Mouse (Mus musculus) macrophage (primary cell): Measurements from ENCODE around the gene Gm49392. TPM values are rescaled to one million over a fixed set of nuclear protein-coding genes. Genes with fewer than 3 reads are reported as not detected.

ENCODE experiments used
- H3K27ac ChIP-seq: fragments of 350-480 bp; formaldehyde crosslinking; 2 replicates; pipeline ENCODE4 v1.9.0; 2021
- H3K36me3 ChIP-seq: fragments of 350-480 bp; formaldehyde crosslinking; 2 replicates; pipeline ENCODE4 v1.9.0; 2021; ENCODE audit errors: inconsistent target
- H3K4me3 ChIP-seq: fragments of 350-480 bp; formaldehyde crosslinking; 2 replicates; pipeline ENCODE4 v1.9.0; 2021; ENCODE audit errors: inconsistent target
- H3K79me2 ChIP-seq: fragments of 350-480 bp; formaldehyde crosslinking; 2 replicates; pipeline ENCODE4 v1.9.0; 2021; ENCODE audit errors: inconsistent target
- WGBS: methylation state at CpG from one replicate; pipeline ENCODE4 v1.1.7; 2026; ENCODE audit warnings: inconsistent platforms; ENCODE audit not compliant: missing documents; 5-methylcytosine and 5-hydroxymethylcytosine counted together
- polyA plus RNA-seq: library from polyadenylated mRNA; stranded (reverse); fragments of 250-400 nt; gene quantifications from 3 replicates; pipeline ENCODE4 v1.2.4, GENCODE M21; 2018; ENCODE audit warnings: inconsistent platforms

Gm49392 gene
- polyA plus RNA-seq, 1 experiment from 2014 or later: 3.2 TPM

GRCm38 (mm10) chr13:60820486-60821175 is 76.1 kb downstream of the Gm49392 start:
- WGBS: 88% methylated on average over 3 of the region's 3 CpGs
- H3K4me3 ChIP-seq: no peak overlapping the region
- H3K79me2 ChIP-seq: no peaks in the 10 kb centered on the region
- no peak overlapping the region for H3K27ac ChIP-seq
- no peaks in the 10 kb centered on the region for H3K36me3 ChIP-seq

GRCm38 (mm10) chr13:60819469-60819868 is 77.2 kb downstream of the Gm49392 start:
- no peaks in the 10 kb centered on the region for H3K36me3 ChIP-seq
- H3K4me3 ChIP-seq: no peak overlapping the region
- no peaks in the 10 kb centered on the region for H3K79me2 ChIP-seq
- 7% methylated on average over 7 of the region's 7 CpGs for WGBS
- no peak overlapping the region for H3K27ac ChIP-seq

- no peak overlapping the region for H3K27ac ChIP-seq
- H3K36me3 ChIP-seq: no peaks in the 10 kb centered on the region
- H3K4me3 ChIP-seq: no peak overlapping the region
- H3K79me2 ChIP-seq: no peaks in the 10 kb centered on the region
- 40% methylated on average over 1 of the region's 1 CpGs for WGBS
Observed at GRCm38 (mm10) chr13:60813722-60814121, 83.0 kb downstream of the Gm49392 start.

GRCm38 (mm10) chr13:60812768-60813167 is 83.9 kb downstream of the Gm49392 start:
- no peaks in the 10 kb centered on the region for H3K79me2 ChIP-seq
- no peak overlapping the region for H3K27ac ChIP-seq
- 88% methylated on average over 6 of the region's 6 CpGs for WGBS
- no peaks in the 10 kb centered on the region for H3K36me3 ChIP-seq
- no peak overlapping the region for H3K4me3 ChIP-seq

- Histone ChIP-seq H3K36me3 (no peaks in the 10 kb centered on the region), H3K79me2 (no peaks in the 10 kb centered on the region), H3K27ac (no peak overlapping the region), H3K4me3 (no peak overlapping the region)
- 74% methylated on average over 2 of the region's 2 CpGs for WGBS
Observed at GRCm38 (mm10) chr13:60809690-60810089, 87.0 kb downstream of the Gm49392 start.

GRCm38 (mm10) chr13:60802749-60803148 is 93.9 kb downstream of the Gm49392 start, which contains the start of gene Ctsll3:
Ctsll3 (minus strand) TSS chr13:60802849.
- WGBS: 73% methylated on average over 1 of the region's 1 CpGs
- Histone ChIP-seq H3K27ac (no peak within 1 kb of the TSS), H3K36me3 (no peaks in the 10 kb centered on the region), H3K4me3 (no peak within 1 kb of the TSS), H3K79me2 (no peaks in the 10 kb centered on the region)

Other genes with a start within 250 kb of the Gm49392 start
- gene BC051665, start 110.5 kb downstream of the Gm49392 start, polyA plus RNA-seq: not detected in 3 replicates
- gene Ctsll3, start 94.0 kb downstream of the Gm49392 start, polyA plus RNA-seq: not detected in 3 replicates
- gene 4930486L24Rik, start 32.4 kb downstream of the Gm49392 start, polyA plus RNA-seq: 2.9 to 4.5 TPM in 2 of 3 replicates, not detected in the other
- 54.9 to 450 TPM (median 95.7 TPM) in 3 replicates for gene Ctla2b, start 553 bp upstream of the Gm49392 start, polyA plus RNA-seq
- gene Tpbpb, start 8.0 kb upstream of the Gm49392 start, polyA plus RNA-seq: not detected in 3 replicates
- gene Gm49393, start 38.7 kb upstream of the Gm49392 start, polyA plus RNA-seq: 1.2 TPM in 2 of 3 replicates, not detected in the other
- 0.50 to 17.9 TPM (median 4.7 TPM) in 3 replicates for gene Gm49391, start 39.7 kb upstream of the Gm49392 start, polyA plus RNA-seq
- 2.7 to 61.3 TPM (median 3.2 TPM) in 3 replicates for gene Ctla2a, start 39.7 kb upstream of the Gm49392 start, polyA plus RNA-seq
- not detected in 3 replicates for gene Tpbpa, start 45.1 kb upstream of the Gm49392 start, polyA plus RNA-seq
- not detected in 3 replicates for gene Ctsj, start 109.1 kb upstream of the Gm49392 start, polyA plus RNA-seq
- gene Ctsq, start 143.7 kb upstream of the Gm49392 start, polyA plus RNA-seq: not detected in 3 replicates